Mouse (Mus musculus) spleen, postnatal 4 days (tissue): ENCODE results near the gene Actl6a.
"Not testable (repeated sequence)": the region's sequence is repeated elsewhere in the genome, so short reads cannot be mapped to it uniquely, and the experiment has no call there.

Experiments
- DNase-seq, 2 experiments: peaks; one replicate each; pipeline ENCODE4 v3.0.0; 2022; ENCODE audit warnings: low spot score in 2 of 2

Gene Actl6a

DNA sequence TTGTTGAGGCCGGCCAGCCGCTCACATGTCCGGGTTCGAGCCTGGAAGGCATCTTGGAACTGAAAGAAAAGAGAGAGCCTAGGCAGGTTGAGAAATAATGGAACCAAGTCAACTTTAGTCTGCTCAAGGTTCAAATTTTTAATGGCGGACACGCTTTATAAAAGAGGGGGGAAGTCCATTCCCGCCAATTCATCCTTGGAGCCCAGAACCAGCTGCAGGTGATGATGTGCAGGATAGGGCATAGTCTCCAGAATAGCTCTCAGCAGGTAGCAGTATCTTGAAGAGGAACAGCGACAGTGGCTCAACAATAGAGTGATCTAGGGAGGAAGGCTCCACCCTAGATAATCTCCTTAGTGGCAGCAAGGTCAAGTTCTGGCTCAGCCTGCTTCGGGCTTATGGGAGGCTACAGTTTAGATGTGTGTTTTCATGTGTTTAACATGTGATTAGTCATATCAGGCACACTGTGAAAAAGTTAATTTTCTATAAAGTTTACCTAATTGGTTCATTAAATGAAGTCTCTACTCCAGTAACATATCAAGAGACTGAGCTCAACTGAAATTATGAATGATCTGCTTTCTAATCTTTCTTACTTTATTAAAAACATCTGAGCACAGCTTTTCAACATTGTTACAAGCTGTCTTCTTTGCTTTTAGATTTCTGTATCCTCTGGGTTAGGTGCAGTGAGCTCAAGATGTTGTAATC, at the start of gene Actl6a:
Gene Actl6a (plus strand): TSS at position 652 of the 702 bp plus-strand sequence.
- not testable (repeated sequence) for DNase-seq

DNA sequence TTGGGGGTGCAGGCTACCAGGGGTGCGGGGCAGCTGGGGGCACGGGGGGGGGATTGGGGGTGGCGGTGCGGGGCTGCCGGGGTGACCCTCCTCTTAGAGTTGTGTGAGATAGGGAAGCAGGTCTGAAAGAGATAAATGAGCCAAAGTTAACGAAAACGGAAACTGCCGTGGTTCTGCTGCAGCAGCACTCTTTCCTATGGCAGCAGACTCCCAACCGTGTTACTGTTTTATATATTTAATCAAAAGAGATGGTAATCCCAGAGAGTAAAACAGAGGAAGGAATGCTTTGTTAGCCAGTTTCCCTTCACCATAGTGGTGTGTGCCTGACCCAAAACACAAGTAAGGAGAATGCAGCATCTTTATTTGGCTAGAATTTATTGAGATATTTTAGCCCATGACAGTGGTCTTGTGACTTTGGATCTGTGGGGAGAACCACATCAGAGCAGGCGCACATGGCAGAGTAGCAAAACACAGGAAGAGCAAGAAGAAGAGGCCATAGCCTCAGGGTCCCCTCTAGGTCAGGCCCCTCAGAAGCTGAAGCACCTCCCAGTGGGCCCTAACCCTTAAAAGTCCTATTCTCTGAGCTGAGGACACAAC, 49.6 kb upstream of the Actl6a start:
- no peak for DNase-seq

DNA sequence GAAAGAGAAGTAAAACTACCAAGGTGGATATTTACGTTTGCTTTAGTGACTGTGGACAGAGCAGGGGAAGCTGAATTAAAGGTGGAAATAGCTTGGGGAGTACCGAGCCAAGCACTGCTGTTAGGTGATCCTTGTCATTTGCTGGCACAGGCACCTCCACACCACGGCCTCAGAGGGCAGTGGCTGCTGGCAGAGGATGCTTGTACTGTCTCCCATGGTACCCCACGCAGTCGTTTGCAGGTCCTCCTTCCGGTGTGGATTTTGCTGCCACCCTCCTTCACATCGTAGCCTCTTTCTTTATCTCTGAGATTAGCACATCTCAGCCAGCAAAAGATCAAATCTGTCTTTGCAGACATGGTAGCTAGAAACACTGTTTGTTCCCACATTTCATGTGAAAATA, 47.7 kb upstream of the Actl6a start:
- DNase-seq, result peak in 1 of 2 experiments; percentile 16

DNA sequence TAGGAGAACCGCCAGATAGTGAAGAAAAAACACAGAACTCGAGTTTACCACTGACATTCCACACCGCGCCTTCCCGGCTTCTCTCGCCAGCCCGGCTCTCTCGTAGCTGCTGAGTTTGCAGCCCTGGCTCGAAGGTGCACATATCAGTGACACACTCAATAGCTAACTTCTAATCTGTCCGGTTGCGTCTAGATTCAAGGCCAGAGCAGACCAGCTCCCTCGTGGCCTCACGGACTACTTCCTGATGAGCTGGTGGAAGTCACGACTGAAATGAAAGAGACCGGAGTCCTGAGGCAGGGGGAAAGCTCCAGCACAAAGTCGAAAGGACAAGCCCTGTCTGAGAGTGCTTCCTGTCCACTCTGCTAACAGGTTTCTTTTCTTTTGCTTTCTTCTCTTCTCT, 47.3 kb upstream of the Actl6a start:
- no peak for DNase-seq

DNA sequence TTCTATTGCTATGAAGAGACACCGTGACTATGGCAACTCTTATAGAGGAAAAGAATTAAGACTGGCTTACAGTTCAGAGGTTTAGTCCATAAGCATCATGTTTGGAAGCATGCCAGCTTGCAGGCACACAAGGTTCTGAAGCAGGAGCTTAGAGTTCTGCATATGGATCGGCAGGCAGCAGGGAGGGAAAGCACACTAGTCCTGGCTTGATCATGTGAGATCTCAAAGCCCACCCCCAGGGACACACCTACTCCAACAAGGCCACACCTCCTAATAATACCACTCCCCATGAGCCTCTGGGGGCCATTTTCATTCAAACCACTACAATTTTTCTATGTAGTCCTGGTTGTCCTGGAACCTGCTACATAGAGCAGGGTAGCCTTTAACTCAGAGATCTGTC, 46.6 kb upstream of the Actl6a start:
- no peak for DNase-seq

DNA sequence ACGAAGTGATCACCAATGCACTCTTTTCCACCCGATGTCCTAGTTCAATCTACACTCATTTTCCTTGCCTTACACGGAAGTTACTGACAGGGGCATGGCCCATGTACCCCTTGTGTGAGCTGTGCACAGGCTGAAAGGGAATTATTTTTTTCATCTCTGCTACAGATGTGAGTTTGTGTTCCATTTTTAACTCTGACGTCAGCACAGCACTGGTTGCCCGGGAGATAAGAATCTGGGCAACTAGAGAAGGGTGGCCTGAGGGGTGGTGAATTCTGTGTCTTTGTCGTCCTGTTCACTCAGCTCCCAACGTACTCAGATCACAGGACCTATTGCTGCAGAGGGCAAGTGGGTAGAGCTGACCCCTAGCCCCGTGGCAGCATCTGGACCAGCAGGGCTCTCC, 45.8 kb upstream of the Actl6a start:
- no peak for DNase-seq

DNA sequence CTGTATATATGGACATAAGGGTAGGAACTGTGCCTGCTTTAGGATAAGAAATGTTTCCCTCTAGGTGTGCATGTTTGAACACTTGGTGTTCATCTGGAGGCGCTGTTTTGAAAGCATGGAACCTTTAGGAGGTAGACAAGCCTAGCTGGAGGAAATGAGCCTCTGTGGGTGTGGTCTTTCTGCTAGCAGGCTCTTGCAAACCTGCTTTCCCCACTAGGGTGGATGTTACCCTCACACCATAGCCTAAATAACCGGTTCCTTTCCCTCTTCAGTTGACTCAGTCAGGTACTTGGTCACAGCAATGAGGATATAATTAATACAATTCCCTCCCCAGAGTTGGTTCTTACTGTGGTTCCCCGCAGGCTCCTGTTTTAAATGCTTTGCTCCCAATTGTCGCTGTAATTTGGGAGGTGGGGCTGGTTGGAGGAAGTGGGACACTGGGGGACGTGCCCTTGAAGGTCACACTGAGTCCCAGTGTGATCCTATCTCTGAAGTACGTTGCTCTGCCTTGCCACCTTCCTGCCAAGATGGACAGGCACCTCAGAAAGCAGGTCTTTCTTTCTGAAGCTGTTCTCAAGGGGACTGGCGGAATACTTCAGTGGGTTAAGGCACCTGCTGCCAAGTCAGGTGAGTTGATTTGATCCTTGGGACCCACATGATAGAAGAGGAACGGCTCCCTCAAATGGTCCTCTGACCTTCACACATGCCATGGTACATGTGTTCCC, 45.1 kb upstream of the Actl6a start:
- DNase-seq, result no peak

DNA sequence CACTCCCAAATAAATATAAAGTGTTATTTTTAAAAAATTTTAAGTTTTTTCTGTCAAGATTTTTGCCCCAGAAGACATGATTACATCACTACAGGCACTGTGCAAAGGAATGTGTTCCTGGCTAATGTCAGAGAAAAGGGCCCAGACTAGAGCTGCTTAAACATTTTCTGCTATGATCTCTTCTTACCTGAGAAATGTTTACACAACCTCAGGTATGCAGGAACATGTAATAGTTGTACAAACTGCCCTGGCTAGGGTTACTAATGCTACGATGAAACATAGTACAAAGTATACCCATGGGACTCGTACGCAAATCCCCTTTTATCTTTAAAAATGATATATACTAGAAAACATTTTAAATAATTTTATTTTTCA, 44.6 kb upstream of the Actl6a start:
- no peak for DNase-seq

DNA sequence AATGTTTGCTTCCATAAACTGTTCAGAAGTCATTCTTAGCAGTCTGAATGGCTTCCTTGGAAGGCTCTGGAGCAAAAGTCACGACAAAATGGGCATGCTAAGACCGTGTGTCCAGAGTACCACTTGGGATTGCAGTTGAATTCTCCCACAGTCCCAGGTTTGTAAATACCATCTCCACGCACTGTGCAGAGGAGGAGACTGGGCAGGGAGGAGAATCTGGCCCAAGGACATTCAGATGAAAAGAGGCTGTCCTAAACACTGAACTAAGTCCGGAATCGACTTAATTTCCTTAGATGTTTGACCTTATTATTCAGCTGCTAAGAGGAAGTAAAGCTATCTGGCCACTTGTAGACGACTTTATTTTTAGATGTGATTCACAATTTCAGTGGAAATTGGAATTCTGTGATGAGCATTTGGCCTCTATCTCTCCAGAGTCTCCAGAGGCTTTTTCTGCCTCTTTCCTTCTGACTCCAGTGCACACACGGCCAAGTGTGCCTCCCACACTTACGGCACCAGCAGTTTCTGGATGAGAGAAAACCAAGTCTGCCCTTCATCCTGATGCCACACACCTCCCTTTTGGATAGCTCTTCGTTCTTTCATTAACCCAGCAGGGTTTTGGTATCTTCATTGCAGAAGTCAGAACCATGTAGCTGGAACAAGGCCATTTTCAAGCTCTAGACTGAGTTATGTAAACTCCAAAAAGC, 37.7 kb upstream of the Actl6a start:
- DNase-seq, result no peak

DNA sequence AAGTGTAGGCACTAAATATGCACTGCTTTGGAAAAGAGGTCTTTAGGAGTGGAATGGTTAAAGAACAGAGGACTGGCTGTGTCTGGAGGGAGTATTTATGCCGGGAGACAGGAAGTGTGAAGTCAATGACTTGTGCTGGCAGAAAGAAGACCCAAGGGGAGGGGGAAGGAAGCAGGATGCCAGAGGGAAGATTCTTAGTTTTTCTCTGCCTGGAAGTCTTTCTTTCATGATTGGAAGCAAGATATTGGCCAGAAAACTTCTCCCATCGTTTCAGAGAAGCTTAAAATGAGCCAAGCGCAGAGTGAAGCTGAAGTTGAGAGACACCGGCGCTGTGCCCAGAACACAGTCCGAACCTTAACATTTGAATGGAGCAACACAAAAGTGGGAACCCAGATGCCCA, 36.9 kb upstream of the Actl6a start:
- DNase-seq, result no peak

DNA sequence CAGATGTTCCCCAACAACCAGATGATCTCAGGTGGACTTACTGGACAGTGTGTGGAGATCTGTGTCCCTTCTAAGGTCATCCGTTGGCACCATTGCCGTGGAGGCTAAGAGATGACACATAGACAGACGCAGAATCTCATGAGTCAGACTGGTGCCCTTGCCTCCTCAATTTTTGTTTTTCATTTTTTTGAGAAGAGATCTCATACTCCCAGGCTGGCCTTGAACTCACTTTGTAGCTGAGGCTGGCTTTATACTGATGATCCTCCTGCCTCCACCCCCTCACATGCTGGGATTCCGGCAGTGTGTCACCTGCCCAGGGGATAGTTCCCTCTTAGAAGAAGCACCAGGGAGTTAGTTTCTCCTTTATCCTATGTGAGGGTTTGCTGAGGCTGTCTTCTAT, 35.9 kb upstream of the Actl6a start:
- no peak for DNase-seq

DNA sequence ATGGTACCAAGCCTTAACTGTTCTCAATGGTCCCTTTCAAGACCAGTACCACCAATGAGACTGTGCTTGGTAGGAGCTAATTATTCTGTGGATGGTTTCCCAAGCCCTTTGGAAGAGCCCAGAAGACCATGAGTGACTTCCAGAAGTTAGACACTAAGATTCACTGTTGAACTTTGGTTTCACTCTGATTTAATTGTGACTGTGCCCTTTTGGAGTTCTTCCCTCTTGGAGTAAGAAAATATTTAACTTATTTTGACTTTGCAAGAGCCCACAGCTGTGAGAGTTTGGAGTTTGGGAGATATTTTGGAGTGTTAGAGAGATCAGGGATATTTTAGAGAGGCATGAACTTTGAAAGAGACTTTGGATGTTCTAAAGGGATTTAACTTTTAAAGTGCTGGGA, 32.9 kb upstream of the Actl6a start:
- DNase-seq, result no peak

DNA sequence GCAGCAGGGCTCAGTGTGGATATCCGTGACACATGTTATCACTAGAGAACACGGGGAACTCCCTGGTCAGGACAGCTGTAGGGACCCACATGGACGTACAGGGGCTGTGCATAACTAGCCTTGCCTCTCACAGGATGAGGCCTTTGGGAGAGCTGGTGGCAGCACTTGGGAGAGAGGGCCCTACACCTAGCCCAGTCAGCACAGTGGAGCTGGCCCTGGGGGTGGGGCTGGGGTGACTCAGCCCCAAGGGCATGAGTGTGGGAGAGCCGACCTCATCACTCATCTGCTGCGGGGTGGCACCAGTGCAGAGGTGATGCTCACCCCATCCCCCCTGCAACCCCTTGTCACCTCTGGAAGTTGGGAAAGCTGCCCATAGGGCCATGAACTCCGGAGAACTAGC, 29.7 kb upstream of the Actl6a start:
- no peak for DNase-seq

DNA sequence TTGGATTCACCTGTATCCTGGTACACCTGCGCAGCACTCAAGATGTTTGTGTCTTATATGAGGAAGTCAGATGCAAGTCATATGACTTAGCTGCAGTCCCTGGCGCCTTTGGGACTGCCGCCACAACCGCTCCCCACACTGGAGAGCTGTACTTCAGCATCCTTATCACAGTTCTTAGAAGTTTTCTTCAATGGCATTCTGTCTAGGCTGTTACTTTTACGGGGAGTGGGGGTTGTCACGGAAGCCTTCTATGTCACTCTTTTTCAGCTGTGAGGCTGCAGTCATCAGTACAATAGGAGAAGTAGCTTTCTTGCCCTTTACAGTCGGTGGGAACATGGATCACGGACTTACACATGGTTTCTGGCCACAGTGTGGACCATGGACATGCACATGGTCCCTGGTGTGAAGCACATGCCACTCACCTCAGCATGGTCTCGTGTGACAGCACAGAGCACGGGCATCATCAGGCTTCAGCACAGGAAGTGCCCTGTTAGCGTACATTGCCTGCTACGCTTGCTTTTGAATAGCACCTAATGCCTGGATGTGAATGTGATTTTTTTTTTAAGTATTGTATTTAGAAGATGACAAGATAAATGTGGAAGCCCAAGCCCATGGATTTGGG, 23.1 kb upstream of the Actl6a start:
- DNase-seq, result no peak

DNA sequence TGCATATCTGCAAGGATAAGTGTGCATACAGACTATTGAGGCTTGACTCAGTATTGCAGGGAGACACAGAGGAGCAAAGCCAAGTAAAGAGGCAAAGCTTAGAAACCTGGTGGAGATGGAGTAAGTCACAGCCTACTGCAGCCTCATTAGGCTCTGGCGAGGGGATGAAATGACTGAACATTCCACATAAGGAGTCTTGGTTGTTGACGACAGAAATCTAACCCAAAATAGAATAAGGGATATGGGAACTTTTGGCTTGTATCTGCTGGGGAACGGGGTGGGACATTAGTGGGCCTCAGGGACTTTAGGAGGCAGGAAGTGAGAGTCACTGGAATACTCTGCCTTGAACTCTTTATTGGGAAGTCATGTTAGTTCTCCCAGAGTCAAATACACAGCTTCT, 21.5 kb upstream of the Actl6a start:
- DNase-seq, result no peak

DNA sequence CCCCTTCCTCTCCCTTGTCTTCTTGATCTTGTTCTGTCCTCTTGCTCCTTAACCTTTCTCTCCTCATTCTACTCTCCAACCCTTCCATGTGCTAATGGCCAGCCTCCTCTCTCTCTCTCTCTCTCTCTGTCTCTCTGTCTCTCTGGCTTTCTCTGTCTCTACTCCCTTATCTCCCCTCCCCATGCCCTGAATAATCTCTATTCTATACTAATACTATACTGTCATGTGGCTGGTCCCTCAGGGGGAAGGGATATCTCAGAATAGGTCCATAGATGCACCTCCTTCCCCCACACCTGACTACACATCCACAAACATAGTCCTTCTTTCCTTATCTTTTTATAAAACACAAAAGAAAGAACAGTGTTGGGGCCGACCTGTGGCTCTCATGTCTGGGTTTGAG, 19.6 kb upstream of the Actl6a start:
- no peak for DNase-seq

DNA sequence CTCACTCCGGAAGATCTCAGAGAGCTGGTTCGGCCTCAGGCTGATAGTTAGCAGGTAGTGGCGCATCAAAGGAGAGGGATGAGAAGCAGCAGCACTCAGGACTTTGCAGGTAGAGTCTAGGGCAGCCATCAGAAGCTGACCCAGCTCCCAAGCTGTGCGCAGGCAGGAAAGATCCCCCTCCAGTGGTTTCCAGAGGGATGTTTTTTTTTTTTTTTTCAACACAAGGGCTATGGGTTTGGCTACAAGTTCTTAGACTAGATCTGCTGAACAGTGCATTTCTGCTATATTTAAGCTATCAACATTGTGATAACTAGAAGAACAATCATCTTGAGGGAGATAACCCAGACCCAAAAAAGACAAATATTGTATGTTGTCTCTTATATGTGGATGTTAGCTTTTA, 18.9 kb upstream of the Actl6a start:
- no peak for DNase-seq

DNA sequence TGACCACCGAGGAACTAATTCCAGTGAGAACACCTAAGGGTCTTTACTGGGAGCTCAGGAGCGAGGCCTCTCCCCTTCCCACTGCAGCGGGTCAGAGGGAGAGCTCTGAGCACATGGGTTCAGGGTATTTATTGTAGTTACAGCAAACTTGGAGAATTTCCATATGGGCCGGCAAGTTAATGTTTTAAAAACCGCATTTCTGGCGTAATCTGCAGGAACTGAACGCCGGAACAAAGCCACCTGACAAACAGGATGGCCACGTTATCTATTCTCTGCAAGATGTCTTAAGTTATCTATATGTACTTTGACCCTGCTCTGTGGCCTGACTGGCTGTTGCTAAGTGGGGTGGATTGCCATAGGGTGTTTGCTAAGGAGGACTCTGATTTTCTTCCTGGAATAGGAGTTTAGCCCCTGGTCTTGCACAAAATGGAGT, 16.5 kb upstream of the Actl6a start:
- no peak for DNase-seq

DNA sequence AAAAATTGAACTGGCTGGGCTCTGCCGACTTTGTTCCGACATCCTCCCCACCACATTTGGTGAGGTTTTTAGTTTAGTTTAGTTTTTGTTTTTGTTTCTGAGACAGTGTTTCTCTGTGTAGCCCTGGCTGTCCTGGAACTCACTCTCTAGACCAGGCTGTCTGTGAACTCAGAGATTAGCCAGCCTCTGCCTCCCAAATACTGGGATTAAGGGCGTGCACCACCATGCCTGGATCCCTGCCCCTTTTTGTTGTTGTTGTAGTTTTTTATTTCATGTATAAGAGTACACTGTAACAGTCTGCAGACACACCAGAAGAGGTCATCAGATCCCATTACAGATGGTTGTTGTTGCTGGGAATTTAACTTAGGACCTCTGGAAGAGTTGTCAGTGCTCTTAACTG, 16.1 kb upstream of the Actl6a start:
- DNase-seq, result no peak

DNA sequence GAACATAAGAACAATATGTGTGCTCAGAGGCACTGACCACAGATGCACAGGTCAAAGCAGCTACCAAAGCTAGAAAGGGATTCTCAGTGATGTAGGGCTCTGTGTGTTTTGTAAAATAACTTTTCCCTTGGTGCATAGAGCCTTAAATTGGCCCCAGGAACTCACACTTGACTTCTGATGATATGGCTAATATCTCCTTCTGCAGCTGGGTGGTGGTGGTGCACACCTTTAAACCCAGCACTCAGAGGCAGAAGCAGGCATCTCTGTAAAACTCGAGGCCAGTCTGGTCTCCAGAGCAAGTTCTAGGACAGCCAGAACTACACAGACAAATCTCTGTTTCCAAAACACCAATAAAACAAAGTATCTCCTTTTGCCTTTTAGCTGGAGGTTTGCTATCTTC, 15.2 kb upstream of the Actl6a start:
- DNase-seq, result no peak

DNA sequence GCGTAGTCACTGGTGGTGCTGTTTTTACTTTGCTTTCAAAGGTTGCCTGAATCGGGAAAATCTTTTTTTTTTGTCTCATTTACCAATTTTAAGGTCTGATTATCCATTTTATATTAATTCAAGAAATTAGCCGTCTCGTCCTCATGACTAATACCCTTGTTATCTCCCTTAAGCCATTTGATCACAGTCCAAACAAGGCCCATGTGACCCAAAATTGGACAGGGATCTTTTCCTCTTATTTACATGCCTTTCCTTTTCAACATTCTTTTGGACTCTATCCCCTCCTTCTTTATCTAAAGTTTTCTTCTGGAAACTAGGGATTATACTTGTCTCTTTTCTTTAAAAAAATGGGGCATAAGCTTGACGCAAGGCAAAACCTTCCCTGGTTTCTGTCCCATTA, 14.3 kb upstream of the Actl6a start:
- no peak for DNase-seq

DNA sequence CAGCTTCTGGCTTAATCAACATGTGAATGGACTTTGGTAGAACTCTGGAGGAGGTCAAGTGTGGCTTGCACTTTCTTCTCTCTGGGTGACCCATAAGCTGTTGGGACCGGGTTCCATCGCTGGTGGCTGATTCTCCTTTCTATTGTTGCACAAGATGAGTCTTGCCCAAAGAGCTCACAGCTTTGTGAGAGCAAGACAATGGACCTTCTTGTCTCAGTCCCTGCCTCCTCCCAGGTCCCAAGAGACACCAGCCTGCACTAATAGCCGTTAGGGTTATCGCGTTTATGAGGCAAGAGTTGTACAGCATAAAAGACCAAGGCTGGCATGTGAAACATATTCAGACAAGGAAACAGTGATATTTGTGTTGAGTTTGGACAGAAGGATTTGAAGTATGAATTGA, 11.9 kb upstream of the Actl6a start:
- no peak for DNase-seq
